Mouse (Mus musculus): ENCODE data around the gene Procr. TPM values are rescaled to one million over a fixed set of nuclear protein-coding genes. Genes with fewer than 3 reads are reported as not detected.

Procr gene
- total RNA-seq (2014; rRNA removed), result 0.46 and 0.47 TPM in 2 replicates
- 0.65 and 0.73 TPM in 2 replicates for polyA plus RNA-seq (2012; rRNA removed)

DNA sequence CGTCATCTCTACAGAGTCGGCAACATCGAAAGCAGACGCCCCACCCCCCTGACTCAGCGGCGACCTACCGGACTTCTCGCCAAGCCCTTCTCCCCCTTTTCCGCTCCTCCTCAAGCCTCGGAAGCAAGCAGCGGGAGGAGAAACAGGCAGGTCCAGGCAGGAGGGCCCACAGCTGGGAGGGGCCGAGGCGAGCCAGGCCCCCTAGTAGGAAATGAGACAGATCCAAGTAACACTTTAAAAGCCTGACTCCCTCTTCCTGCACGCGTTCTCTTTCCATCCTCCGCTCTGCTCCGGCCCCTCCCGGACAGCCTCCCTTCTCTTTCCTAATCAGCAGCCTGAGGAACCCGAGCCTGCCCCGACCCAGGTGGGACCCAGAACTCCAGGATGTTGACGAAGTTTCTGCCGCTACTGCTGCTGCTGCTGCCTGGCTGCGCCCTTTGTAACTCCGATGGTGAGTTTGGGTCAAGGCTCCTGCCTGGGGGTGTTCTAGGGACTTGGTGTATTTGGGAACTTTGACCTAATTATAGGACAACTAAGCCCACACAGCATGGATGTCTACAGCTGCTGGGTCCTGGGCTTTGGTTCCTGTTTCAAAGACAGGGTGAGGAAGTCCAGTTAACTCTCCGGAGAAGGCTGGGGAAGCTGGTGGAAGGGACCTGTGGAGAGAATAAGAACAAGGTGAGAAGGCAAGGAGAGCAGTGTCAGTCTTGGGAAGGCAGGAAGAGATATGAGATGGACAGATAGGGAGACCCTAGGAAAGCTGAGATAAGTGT, at the start of gene Procr:
Procr (plus strand) TSS at position 104 of the 773 bp plus-strand sequence.
- DNase-seq (ENCODE audit: extremely low read depth, low read depth, low spot score), result no peak
- 5% methylated on average over 25 of the region's 25 CpGs for WGBS
- TF ChIP-seq POLR2A (IDR thresholded peaks at IDR 0.05; ENCODE audit: extremely low read depth, insufficient read depth, low read length) (no peak), CTCF (IDR thresholded peaks at IDR 0.05; ENCODE audit: low read depth, low read length) (no peak)

GRCm38 (mm10) chr2:155701399-155701919, 49.5 kb upstream of the Procr start:
- TF ChIP-seq CTCF (IDR thresholded peaks at IDR 0.05; ENCODE audit: low read depth, low read length) (no peak), POLR2A (IDR thresholded peaks at IDR 0.05; ENCODE audit: extremely low read depth, insufficient read depth, low read length) (no peak)
- DNase-seq (ENCODE audit: extremely low read depth, low read depth, low spot score), result no peak
- H3K36me3 ChIP-seq (ENCODE audit: control insufficient read depth, insufficient read depth, low read length), result peaks cover 21% of the 10 kb centered on the region; the same call in 1 of the 2 replicates
- H3K4me3 ChIP-seq (ENCODE audit: insufficient read depth, low read depth, low read length), result no peak overlapping the region
- no peak overlapping the region for H3K9ac ChIP-seq (ENCODE audit: low read depth, low read length)
- H3K27me3 ChIP-seq (ENCODE audit: control insufficient read depth, insufficient read depth, low read length), result no peaks in the 10 kb centered on the region
- no peak overlapping the region for H3K27ac ChIP-seq (replicated peaks; ENCODE audit: insufficient read depth, low read depth, low read length)
- WGBS, result 90% methylated on average over 19 of the region's 19 CpGs
- no peaks in the 10 kb centered on the region for H3K4me1 ChIP-seq (ENCODE audit: control insufficient read depth, insufficient read depth, low read length)
- no peaks in the 10 kb centered on the region for H3K79me2 ChIP-seq (ENCODE audit: control insufficient read depth, insufficient read depth, low read length)

More for the DNA sequence above, at the start of gene Procr:
- H3K27me3 ChIP-seq (ENCODE audit: control insufficient read depth, insufficient read depth, low read length), result 0 out of 2 replicates have a peak, but pooled peaks cover 4% of the 10 kb centered on the region
- H3K36me3 ChIP-seq (ENCODE audit: control insufficient read depth, insufficient read depth, low read length), result no peaks in the 10 kb centered on the region
- H3K9ac ChIP-seq (ENCODE audit: low read depth, low read length), result peak within 1 kb of the TSS; percentile 6; the same call in 1 of the 2 replicates
- H3K4me3 ChIP-seq (ENCODE audit: insufficient read depth, low read depth, low read length), result peak within 1 kb of the TSS; percentile 60
- no peak within 1 kb of the TSS for H3K27ac ChIP-seq (replicated peaks; ENCODE audit: insufficient read depth, low read depth, low read length)
- no peaks in the 10 kb centered on the region for H3K4me1 ChIP-seq (ENCODE audit: control insufficient read depth, insufficient read depth, low read length)
- no peaks in the 10 kb centered on the region for H3K79me2 ChIP-seq (ENCODE audit: control insufficient read depth, insufficient read depth, low read length)

GRCm38 (mm10) chr2:155703630-155704029, 47.3 kb upstream of the Procr start:
- Histone ChIP-seq H3K27me3 (ENCODE audit: control insufficient read depth, insufficient read depth, low read length) (no peaks in the 10 kb centered on the region), H3K79me2 (ENCODE audit: control insufficient read depth, insufficient read depth, low read length) (no peaks in the 10 kb centered on the region), H3K27ac (replicated peaks; ENCODE audit: insufficient read depth, low read depth, low read length) (no peak overlapping the region), H3K4me3 (ENCODE audit: insufficient read depth, low read depth, low read length) (no peak overlapping the region), H3K9ac (ENCODE audit: low read depth, low read length) (no peak overlapping the region), H3K4me1 (ENCODE audit: control insufficient read depth, insufficient read depth, low read length) (no peaks in the 10 kb centered on the region), H3K36me3 (ENCODE audit: control insufficient read depth, insufficient read depth, low read length) (peaks cover 24% of the 10 kb centered on the region)
- TF ChIP-seq POLR2A (IDR thresholded peaks at IDR 0.05; ENCODE audit: extremely low read depth, insufficient read depth, low read length) (no peak), CTCF (IDR thresholded peaks at IDR 0.05; ENCODE audit: low read depth, low read length) (no peak)
- no peak for DNase-seq (ENCODE audit: extremely low read depth, low read depth, low spot score)
- 81% methylated on average over 4 of the region's 4 CpGs for WGBS

DNA sequence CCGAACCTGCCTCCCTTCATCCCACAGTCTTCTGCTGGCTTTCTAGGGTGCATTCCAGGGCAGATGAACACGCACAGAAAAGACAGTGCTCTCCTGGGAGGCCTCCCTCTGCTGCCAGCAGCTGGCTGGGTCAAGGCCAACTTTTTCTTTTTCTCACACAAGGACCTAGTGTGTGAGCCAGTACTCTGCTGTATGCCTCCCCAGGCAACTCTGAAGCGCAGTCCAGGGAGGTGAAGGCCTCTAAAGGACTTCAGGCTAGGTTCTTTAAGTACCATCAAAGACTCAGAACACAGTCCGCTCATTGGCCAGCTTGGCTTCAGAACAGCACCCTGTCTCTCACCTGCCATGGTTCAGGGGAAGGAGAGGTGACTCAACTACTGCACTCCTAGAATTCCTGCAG, 43.7 kb upstream of the Procr start:
- peaks cover 48% of the 10 kb centered on the region for H3K36me3 ChIP-seq (ENCODE audit: control insufficient read depth, insufficient read depth, low read length)
- no peaks in the 10 kb centered on the region for H3K79me2 ChIP-seq (ENCODE audit: control insufficient read depth, insufficient read depth, low read length)
- DNase-seq (ENCODE audit: extremely low read depth, low read depth, low spot score), result no peak
- no peak overlapping the region for H3K9ac ChIP-seq (ENCODE audit: low read depth, low read length)
- no peaks in the 10 kb centered on the region for H3K4me1 ChIP-seq (ENCODE audit: control insufficient read depth, insufficient read depth, low read length)
- H3K27ac ChIP-seq (replicated peaks; ENCODE audit: insufficient read depth, low read depth, low read length), result no peak overlapping the region
- H3K27me3 ChIP-seq (ENCODE audit: control insufficient read depth, insufficient read depth, low read length), result no peaks in the 10 kb centered on the region
- 84% methylated on average over 4 of the region's 4 CpGs for WGBS
- no peak overlapping the region for H3K4me3 ChIP-seq (ENCODE audit: insufficient read depth, low read depth, low read length)
- TF ChIP-seq POLR2A (IDR thresholded peaks at IDR 0.05; ENCODE audit: extremely low read depth, insufficient read depth, low read length) (no peak), CTCF (IDR thresholded peaks at IDR 0.05; ENCODE audit: low read depth, low read length) (no peak)

DNA sequence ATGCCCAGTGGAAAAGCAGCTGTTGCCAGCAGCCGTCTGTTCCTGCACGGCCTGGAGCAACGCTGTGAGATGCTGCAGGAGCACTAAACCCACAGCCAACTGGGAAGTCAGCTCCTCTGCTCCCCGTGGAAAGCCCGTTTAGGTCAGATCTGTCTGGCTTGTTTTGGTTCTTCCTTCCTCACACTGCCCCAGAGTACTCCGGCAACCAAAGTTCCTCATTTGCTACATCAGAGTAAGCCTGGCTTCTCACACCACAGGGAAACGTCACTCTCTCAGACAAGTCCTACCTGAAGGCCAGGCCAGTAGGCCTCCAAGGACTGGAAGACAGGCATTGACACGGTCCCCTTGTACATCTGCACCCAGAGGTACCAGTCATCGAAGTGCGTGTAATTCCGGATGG, 40.4 kb upstream of the Procr start:
- no peaks in the 10 kb centered on the region for H3K79me2 ChIP-seq (ENCODE audit: control insufficient read depth, insufficient read depth, low read length)
- TF ChIP-seq POLR2A (IDR thresholded peaks at IDR 0.05; ENCODE audit: extremely low read depth, insufficient read depth, low read length) (no peak), CTCF (IDR thresholded peaks at IDR 0.05; ENCODE audit: low read depth, low read length) (no peak)
- peaks cover 45% of the 10 kb centered on the region for H3K36me3 ChIP-seq (ENCODE audit: control insufficient read depth, insufficient read depth, low read length)
- H3K4me1 ChIP-seq (ENCODE audit: control insufficient read depth, insufficient read depth, low read length), result no peaks in the 10 kb centered on the region
- no peak overlapping the region for H3K27ac ChIP-seq (replicated peaks; ENCODE audit: insufficient read depth, low read depth, low read length)
- no peak overlapping the region for H3K4me3 ChIP-seq (ENCODE audit: insufficient read depth, low read depth, low read length)
- no peak overlapping the region for H3K9ac ChIP-seq (ENCODE audit: low read depth, low read length)
- 87% methylated on average over 11 of the region's 11 CpGs for WGBS
- H3K27me3 ChIP-seq (ENCODE audit: control insufficient read depth, insufficient read depth, low read length), result no peaks in the 10 kb centered on the region
- no peak for DNase-seq (ENCODE audit: extremely low read depth, low read depth, low spot score)
